Mouse (Mus musculus): ENCODE measurements around the gene Ncf1.

The Ncf1 gene

DNA sequence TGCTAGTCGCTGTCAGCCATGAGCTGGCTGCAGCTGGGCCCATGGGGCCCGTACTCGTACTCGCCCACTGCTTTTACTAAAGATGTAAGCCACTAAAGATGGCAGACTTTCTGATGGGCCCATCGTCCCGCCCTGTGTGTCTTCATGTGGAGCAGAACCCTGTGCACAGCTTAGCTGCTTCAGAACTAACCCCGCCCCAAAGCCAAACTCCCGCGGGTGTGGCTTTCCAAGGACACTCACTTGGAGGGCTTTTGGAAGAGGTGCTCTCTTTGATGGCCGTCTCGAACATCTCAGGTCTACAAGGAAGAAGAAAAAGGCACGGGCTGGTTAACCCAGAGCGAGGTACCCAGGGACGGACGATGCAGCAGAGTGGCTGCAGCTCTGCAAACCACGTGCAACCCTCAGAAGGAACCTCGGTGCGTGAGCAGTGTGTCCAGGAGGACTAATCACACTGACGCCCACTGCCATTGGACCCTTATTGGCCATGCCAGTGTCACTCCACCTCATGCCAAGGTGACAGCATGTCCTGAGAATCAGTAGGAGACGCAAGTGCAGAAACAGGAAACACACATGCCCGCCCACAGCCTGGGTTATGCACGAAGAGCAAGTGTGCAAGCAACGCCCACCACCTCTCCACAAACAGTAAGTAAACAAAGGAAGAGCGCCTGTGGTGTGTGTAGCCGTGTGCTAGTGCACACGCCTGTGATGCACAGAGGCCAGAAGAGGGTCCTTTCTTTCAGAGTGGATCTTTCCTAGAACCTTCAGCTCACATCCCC, 14.4 kb upstream of the Ncf1 start:
- DNase-seq, result no peak

DNA sequence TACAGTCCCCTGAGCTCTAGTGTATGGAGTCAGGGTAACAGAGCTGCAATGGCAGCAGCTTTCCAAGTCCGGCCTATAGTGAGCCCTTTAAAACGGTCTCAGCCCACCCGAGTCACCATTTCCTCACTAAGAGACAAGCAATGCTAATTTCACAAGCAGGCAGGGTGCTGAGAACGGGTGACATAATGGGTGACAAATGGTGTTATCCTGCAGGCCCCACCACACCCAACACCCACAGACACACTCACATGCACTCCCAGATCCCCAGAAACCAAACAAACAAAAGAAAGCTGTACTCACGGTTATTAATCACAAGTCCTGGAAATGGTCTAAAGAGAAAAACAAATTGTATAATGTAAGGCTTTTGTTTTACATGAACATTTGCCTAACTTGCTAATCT, 12.4 kb upstream of the Ncf1 start:
- no peak for DNase-seq

DNA sequence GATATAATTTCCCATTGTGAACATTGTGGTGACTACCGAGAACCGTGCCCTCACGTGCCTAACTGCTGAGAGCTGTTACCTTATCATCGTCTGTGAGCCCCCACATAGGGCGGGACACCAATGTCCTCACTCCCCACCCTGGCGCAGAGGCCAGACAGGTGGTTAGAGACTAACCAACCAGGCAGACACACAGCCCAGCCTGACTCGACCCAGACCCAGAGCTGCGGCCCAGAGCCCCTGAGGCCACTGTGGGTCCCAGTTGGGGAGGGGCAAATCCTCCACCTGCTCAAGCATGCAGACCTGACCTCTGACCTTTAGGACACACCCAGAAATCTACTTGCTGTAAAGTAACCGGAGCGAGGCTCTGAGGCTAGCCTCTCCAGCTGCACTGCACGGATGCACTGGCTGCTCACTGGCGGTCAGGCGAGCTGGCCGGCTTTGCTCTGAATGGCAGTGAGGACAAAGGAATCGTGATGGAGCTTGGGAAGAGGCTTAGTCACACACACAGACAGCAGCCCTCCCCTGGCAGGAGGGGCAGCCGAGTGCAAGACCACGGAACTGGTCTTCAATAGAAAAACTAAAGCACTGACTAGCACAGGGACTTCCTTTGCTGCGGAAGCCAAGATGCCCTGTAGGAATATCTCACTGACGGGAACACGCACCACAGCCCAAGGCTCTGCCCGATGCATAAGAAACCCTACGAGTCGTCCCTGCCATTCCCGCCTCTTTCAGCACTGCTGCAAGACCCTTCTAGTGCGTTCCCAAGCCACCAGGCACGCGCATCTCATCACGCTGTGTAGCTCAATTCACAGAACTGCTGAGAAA, 8.7 kb upstream of the Ncf1 start:
- DNase-seq, result no peak

DNA sequence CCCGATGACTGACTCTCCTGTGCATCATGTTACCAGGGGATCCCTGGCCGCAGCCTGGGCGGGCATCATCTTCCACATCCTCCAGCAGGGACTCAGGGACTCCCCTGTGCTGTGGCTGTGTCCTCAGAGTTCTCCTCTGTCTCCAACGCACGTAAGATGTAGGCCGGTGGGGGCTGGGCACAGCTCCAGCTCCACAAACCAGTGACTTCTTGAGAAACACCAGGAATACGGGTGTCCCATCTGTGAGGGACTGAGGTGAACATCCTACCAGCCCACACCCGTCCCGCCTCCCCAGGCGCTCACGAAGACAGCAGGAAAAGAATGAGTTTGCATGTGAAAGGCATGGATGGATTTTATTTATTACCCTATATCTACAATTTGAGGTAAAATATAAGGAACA, 8.1 kb upstream of the Ncf1 start:
- DNase-seq, result no peak

DNA sequence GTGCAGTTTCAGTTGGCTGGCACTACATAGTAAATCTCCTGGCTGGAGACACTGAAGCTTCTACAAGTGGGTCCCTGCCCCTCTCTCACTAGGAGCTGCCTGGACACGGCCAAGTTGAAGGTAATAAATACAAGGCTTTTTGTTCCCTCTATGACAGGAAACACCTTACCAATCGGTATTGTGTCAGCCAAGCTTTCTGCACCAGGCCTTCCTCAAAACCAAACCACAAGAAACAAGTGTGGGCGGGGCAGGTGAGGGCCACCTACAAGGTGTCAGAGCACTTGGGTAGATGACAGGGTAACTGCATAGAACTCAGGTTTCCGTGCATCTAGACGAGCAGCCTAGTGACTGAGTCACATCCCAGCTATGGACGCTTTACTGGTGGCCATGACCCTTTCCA, 7.4 kb upstream of the Ncf1 start:
- peak; percentile 72 to 78 for DNase-seq

DNA sequence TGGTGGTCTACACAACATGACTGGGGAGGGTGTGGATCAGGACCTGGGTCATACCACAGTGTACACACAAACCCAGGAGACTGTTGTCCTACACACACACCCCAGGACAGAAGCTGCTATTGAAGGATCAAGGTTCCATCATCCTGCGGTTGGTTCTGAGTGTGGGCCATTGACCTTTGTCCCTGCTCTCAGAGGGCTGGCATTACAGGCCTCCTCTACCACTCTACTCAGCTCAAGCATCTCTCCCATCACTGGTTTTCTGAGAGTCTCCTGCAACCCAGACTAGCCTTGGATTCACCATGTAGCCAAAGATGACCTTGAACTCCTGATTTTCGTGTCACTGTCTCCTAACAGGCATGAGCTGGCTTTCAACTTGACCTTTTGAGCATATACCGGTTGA, 6.8 kb upstream of the Ncf1 start:
- DNase-seq, result no peak

DNA sequence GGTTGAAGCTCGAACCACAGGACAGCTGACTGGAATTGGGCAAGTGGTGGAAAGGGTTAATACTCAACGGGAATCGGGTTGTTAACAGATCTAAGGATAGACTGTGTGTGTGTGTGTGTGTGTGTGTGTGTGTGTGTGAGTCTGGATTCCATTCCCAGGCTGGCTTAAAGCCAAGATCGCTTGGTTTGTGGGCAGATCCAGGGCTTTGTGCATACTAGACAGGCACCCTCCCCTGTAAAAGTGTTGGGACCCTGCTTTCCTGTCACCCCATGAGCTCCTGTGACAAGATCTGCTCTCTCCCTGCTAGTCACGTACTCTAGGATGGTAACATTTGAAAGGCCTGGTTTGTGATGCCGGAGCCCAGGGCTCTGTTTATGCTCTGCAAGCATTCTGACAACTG, 5.7 kb upstream of the Ncf1 start:
- no peak for DNase-seq

DNA sequence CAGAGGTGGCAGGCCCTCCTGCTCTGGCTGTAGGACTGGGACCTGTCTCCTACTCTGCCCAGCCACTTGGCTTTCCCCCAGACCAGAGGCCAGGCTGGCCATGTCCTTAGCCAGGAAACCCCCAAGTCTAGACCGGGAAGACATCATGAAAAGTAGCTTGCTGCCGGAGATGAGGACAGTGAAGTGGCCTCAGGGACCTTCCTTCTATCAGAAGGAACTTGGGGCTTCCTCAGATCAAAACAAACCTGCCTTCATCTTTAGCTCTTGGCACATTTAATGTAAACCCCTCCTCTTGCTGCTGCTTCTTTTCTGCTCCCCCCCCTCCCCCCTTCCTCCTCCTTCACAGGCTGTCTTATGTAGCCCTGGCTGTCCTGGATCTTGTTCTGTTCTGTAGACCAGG, 4.8 kb upstream of the Ncf1 start:
- peak in 1 of 2 experiments; percentile 27 for DNase-seq

DNA sequence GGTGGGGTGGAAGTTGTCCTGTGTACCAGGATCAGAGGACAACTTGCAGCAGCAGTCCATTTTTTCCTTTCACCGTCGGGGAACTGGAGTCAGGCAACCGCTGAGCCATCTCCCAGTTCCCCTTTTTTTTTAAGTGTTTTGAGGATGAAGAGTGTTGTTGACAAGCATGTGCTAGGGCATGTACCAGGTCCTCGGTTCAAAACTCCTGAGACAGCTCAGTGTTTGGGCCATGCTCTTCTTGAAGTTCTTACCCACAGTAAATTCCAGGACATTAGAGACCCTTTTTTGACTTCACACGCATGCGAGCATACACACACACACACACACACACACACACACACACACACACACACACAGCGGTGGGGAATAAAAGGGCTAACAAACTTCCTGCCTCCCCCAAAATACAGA, 3.8 kb upstream of the Ncf1 start:
- DNase-seq, result peak in 1 of 2 experiments; percentile 33

DNA sequence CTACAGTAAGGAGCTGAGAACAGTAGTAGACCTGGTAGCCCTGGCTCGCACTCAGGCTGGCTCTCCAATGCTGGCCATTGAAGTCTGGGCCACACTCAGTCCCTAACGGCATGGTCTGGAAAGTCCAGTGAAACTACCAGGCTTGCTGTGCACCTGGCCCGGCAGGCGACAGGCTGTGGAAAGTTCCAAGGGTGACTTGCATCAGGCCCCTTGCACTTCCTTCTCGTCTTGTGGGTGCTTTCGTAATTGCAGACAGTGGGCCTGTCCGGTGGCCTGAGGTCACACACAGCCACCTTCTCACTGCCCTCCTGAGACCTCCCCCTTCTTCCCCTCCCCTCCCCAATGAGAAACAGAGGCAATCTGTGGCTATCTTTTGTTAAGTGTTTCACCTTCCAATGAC, 3.1 kb upstream of the Ncf1 start:
- DNase-seq, result peak; percentile 66 to 82

DNA sequence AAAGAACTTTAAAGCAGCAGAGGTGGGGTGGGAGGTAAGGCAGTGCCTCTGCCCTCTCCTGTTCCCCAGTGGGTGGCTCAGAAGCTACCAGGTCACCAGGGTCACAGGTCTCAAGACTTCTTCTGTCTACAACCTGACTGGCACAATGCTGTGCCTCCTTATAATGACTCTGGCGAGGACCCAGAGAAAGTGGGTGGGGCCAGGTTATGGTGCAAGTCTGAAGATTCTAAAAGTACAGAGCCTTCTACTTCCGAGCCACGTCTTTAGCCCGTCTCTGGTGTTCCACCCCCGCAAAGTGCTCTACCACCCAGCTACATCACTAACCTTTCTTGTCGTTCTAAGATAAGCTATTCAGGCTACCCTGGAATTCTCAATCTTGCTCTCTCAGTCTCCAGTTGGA, 2.7 kb upstream of the Ncf1 start:
- peak; percentile 50 to 55 for DNase-seq

DNA sequence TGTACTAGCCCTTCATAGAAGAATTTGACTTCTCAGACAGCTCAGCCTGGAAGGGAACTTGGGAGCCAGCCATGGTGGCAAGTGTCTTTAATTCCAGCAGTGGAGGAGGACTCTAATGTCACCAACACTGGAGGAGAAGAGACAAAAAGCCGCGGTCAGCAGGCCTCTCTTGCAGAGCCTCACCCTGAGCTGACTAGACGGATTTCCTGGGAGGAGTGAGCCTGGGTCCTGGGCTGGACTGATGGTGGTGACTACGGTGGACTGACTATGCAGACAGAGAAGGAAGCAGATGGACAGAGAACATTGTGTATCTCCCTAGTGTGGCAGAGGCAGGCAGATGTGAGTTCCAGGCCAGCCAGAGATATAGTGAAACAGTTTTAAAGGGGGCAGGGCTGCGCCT, 2.0 kb upstream of the Ncf1 start:
- DNase-seq, result peak in 1 of 2 experiments; percentile 29

DNA sequence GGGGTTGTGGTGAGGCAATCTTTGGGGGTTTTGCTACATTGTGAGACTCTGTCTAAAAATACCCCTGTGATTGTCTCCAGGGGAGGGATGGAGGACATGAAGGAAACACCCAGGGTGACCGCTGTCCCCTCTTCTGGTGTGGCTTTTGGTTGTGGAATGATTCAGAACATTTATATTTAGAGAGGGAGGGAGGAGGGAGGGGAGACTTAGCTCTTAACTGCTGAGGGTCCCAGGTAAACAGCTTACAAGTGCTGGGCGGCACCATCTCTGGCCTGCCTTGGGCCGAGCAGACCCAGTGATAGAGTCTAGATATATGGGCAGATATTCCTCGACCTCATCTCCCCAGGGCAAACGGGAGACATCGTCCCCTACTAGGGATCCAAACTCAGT, 1.2 kb downstream of the Ncf1 start:
- no peak for DNase-seq

DNA sequence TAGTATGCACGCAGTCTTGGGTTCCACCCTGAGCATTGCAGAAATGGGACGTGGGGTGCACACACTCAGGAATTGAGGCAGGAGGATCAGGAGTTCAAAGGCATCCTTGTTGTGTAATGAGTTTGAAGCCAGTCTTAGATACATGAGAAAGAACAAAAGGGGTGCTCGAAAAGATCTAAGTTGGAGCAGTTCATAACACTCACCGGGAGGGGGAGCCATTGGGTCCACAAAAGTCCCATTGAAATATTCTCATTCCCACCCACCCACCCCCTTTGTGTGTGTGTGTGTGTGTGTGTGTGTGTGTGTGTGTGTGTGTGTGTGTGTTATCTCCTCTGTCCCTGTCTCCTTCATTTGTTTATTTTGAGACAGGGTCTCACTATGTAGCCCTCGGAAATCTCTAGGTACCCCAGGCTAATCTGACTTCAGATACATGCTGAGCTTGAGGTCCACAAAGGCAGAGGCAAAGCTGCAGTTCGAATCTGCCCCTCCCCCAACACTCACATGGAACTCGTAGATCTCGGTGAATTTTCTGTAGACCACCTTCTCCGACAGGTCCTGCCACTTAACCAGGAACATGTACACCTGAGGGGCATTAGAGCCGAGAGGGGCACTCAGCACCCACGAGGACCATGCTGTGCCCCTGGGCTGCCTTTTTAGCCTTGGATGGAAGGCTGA, 1.7 kb downstream of the Ncf1 start:
- DNase-seq, result peak in 1 of 2 experiments; percentile 63

DNA sequence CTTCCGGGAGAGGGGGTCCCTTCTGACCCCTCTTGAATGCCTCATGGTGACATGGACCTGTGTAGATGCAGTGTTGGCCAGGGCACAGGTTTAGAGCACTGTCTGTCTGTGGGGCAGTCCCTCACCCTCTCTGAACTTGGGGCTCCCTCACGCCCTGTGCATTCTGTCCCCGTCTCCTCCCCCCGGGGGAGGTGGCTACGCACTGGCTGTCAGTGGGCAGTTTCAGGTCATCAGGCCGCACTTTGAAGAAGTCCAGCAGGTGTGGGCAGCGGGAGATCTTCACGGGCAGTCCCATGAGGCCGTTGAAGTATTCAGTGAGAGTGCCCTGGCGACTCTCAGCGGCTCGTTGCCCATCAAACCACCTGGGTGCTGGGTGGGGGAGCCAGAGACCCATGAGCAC, 2.5 kb downstream of the Ncf1 start:
- DNase-seq, result no peak

DNA sequence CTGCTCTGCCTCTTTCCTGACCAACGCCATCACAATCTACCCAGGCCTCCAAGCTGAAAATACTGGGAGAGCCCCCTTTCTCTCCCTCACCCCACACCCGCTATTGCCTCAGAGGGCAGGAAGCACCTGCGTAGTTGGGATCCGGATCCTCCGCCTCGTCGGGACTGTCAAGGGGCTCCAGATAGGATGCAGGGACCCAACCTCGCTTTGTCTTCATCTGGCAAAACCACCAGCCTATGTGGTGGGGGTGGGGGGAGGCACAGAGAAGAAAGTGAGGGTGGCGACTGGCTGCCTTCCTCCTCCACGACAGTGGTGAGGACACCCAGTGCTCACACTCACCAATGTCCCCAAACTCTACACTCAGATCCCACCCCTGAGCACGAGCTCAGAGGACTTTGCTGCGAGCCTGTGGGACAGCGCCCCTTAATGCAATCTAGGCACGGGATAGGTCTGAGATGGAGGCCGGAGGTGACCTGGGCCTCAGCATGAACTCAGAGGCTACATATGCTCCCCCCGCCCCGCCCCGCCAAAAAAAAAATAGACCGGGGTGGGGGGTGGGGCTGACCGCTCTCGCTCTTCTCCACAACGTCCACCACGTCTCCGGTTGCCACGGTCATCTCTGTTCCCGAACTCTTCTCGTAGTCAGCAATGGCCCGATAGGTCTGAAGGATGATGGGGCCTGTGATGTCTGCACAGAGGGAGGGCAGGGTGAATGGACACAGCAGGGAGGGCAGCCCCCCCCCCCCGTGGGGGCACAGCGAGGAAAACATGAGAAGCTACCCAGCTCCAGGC, 4.1 kb downstream of the Ncf1 start:
- DNase-seq, result no peak

DNA sequence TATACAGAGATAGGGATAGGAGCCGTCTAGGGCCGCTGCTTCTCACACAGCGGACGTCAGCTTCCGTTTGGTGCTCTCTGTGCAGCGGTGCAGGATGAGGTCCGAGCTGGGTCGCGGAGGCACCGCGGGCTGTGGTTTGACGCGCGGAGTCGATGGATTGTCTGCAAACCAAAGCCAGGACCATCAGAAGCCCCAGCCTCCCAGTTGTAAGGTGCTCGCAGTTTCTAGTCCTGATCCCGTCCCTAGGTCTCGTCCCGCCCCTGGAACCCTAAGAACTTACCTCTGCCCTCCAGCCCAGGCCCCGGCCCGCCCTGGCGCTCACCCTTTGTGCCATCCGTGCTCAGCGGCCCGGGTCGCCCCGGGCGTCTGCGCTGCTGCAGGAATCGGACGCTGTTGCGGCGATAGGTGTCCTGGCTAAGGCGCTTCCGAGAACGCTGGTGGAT, 7.7 kb downstream of the Ncf1 start:
- no peak for DNase-seq

DNA sequence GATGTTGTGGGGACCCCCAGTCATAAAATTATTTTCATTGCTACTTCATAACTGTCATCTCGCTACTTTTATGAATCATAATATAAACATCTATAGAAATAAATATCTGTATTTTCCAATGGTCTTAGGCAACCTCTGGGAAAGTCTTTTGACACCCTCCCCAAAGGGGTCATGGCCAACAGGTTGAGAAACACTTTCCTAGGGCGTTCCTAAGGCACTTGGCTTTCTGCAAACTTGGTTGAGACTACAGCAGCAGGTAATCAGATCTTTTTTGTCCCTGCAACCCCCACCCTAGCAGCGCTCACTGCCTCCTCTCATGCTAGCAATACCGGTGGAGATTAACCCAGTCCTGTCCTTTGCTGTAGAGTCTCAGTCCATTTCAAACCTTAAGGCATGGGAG, 8.1 kb downstream of the Ncf1 start:
- no peak for DNase-seq

DNA sequence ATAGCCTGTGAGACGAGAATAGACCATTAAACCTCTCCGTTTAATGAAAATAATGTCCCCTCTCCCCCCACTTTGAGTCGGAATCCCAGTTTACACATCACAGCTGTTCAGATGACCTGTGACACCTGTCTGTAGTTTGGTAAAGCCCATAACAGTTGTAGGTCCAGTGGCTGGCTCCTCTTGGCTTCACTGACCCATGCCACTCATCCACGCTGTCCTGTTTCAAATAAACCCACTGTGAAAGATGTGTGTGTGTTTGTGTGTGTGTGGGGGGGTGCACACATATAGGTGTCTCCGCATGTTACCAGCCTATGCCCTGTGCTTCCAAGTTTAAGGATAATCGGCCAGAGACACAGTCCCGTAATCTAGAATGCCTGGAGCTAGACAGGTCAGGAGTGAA, 11.5 kb downstream of the Ncf1 start:
- no peak for DNase-seq

DNA sequence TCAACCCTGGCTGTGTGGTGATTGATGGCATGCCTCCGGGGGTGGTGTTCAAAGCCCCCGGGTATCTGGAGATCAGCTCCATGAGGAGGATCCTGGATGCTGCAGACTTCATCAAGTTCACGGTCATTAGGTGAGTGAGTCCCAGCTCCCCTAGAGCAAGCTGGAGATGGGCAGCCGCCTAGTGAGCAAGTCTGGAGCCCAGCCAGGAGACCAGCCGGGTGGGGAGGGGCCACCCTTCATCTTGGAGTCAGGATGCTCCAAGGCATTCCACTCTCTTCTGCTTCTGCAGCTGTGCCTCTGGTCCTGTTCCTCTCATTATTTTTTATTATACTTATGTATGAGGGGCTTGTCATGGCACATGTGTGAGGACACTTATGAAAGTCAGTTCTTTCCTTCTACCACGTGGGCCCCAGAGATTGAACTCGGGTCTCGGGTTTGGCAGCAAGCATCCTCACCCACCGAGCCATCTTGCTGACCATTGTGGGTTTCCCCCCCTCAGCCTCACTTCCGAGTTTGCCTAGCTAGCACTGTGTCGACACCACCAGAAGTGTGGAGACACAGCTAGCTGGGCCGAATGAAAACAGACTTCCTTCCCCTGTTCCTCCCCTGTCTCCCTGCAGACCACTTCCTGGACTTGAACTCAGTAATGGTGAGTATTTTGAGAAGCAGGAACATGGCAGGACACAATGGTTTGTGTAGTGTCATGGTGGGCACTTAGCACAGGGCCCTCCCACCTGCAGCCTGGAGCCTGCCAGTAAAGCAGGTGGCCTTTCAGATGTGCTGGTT, 15.2 kb downstream of the Ncf1 start:
- DNase-seq, result peak in 1 of 2 experiments; percentile 26

DNA sequence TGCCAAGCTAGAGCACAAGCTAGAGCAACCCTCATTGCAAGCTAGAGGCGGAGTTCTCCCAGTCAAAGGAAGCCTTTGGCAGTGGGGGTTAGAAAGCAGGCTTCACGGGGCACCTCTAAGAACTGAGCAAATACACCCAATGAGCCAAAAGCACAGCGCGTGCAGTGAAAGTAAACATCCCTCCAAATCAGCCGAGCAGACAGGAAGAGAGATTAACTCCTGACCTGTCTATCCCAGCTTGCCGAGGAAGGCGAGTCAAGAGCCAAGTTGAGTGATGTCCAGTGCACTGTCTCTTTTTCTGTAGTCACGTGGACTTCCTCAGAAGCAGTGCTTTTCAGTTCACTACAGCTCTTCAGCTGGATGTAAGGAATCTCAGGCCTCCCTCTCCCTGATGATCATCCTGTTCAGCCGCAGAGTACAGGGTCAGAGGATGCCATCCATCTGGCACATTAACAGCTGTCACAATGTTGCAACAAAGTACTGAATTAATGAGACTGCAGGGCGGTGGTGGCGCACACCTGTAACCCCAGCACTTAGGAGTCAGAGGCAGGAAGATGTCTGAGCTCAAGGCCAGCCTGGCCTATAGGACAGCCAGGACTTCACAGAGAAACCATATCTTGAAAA, 19.4 kb downstream of the Ncf1 start:
- DNase-seq, result no peak

DNA sequence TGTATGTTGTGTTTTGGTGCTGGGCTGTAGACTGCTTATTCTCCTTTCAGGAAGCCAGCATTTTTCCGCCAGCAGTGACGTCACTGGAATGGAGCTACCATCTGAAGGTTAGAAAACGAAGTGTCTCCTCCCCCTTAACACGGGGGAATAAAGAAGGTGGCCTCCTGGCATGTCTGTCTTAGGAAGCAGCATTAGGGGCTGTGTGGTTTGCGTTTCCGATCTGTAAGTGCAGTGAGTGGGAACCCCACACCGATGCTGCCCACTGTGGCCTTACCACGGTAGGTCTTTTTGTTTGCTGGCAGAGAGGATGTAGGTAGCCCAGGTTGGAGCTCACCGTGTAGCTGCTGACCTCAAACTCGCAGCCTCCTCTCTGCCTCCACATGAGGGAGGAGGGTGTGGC, 22.7 kb downstream of the Ncf1 start:
- no peak for DNase-seq

All from spleen, adult 18-20 months (tissue).